Mouse (Mus musculus): ENCODE measurements around the gene Pde3b. TPM values are rescaled to one million over a fixed set of nuclear protein-coding genes. Genes with fewer than 3 reads are reported as not detected.

The Pde3b gene
- polyA plus RNA-seq, 1 experiment, result 4.1 TPM

DNA sequence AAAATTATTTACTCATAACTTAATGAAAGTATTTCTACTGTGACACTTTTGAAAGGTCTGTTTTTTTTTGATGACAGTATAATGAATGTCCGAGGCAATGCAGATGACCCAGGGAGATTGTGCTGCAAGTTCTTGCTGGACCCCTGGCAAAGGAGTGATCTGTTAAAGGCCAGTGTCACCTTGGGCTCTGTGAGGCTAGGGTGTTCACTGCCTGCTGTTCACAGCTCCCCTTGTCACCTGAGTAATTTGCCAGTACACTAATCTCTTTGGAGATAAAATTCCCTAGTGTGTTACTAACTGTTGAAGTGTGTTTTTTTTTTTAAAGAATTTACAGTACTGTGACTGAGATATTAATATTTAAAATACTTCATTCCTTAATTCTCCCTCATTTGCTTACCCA, 39.8 kb downstream of the Pde3b start:
- Histone ChIP-seq H3K36me3 (ENCODE audit: control insufficient read depth, insufficient read depth, low read length) (no peaks in the 10 kb centered on the region), H3K27me3 (ENCODE audit: control insufficient read depth, insufficient read depth, low read length) (no peaks in the 10 kb centered on the region), H3K4me3 (ENCODE audit: extremely low read depth, insufficient read depth, insufficient read length) (no peak overlapping the region), H3K4me1 (ENCODE audit: control insufficient read depth, insufficient read depth, insufficient read length) (peaks cover 4% of the 10 kb centered on the region), H3K27ac (ENCODE audit: insufficient read depth, low read length) (no peak overlapping the region)
- 82% methylated on average over 1 of the region's 1 CpGs for WGBS
- no peak for DNase-seq (ENCODE audit: low read depth in 1 of 2, low spot score in 2 of 2)
- no peak for TF ChIP-seq CTCF (IDR thresholded peaks at IDR 0.05; ENCODE audit: extremely low read depth, insufficient read depth, insufficient read length, insufficient replicate concordance)

DNA sequence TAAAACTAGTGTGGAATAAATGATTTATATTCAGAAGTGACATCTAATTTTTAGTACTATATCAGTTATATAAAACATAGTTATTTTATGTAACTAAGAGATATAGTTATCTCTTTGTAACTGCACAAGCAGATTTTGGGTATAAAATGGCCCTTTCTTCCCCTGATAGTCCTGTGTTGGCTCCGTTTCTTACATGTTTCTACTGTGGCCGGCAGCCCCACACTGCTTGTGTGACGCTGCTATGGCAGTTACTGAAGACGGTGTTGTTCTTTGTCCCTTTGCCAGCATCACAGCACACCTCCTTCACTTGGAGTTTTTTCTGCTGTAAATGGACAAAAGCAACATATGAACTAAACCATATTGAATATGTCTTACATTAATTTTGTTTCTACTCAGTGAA, 41.8 kb downstream of the Pde3b start:
- Histone ChIP-seq H3K27ac (ENCODE audit: insufficient read depth, low read length) (no peak overlapping the region), H3K36me3 (ENCODE audit: control insufficient read depth, insufficient read depth, low read length) (no peaks in the 10 kb centered on the region), H3K27me3 (ENCODE audit: control insufficient read depth, insufficient read depth, low read length) (no peaks in the 10 kb centered on the region), H3K4me3 (ENCODE audit: extremely low read depth, insufficient read depth, insufficient read length) (no peak overlapping the region), H3K4me1 (ENCODE audit: control insufficient read depth, insufficient read depth, insufficient read length) (peaks cover 4% of the 10 kb centered on the region)
- 89% methylated on average over 4 of the region's 4 CpGs for WGBS
- DNase-seq (ENCODE audit: low read depth in 1 of 2, low spot score in 2 of 2), result no peak
- TF ChIP-seq POLR2A (IDR thresholded peaks at IDR 0.05; ENCODE audit: low read depth, low read length) (no peak), CTCF (IDR thresholded peaks at IDR 0.05; ENCODE audit: extremely low read depth, insufficient read depth, insufficient read length, insufficient replicate concordance) (no peak)

DNA sequence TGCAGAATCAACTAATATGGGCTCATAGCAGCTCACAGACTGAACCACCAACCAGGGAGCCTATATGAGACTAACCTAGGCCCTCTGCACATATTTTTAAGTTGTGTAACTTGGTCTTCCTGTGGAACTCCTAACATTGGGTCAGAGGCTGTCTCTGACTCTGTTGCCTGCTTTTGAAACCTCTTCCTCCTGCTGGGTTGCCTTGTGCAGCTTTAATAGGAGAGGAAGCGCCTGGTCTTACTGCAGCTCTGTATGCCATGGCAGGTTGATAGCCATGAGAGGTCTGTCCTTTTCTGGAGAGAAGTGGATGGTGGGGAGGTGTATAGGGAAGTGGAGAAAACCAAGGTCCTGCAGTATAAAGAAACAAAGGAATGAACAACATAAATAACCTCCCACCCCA, 44.8 kb downstream of the Pde3b start:
- 90% methylated on average over 1 of the region's 1 CpGs for WGBS

DNA sequence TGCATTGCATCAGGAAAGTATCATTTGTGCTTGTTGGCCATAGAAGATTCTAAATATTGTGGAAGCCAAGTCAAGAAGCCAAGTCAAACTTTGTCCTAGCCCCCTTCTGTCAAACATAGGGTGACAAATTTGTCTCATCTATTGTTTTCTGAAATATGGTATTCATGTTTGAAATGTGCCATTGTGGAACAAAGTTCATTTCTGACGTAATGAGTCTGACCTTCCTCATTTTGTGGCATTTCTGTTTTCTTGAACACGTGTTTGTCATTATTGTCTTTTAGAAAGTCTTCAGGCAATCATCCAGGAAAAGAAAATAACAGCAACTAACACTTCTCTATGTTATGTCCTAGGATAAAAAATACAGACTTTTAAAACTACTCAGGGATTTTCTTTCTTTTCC, 46.6 kb downstream of the Pde3b start:
- Histone ChIP-seq H3K36me3 (ENCODE audit: control insufficient read depth, insufficient read depth, low read length) (no peaks in the 10 kb centered on the region), H3K27ac (ENCODE audit: insufficient read depth, low read length) (no peak overlapping the region), H3K4me3 (ENCODE audit: extremely low read depth, insufficient read depth, insufficient read length) (no peak overlapping the region), H3K27me3 (ENCODE audit: control insufficient read depth, insufficient read depth, low read length) (no peaks in the 10 kb centered on the region), H3K4me1 (ENCODE audit: control insufficient read depth, insufficient read depth, insufficient read length) (no peaks in the 10 kb centered on the region; the same call in 1 of the 2 replicates)
- no peak for DNase-seq (ENCODE audit: low read depth in 1 of 2, low spot score in 2 of 2)
- WGBS, result 56% methylated on average over 2 of the region's 2 CpGs
- no peak for TF ChIP-seq CTCF (IDR thresholded peaks at IDR 0.05; ENCODE audit: extremely low read depth, insufficient read depth, insufficient read length, insufficient replicate concordance)
- no peak for TF ChIP-seq POLR2A (IDR thresholded peaks at IDR 0.05; ENCODE audit: low read depth, low read length)

More for the DNA sequence above, 44.8 kb downstream of the Pde3b start:
- Histone ChIP-seq H3K27ac (ENCODE audit: insufficient read depth, low read length) (no peak overlapping the region), H3K36me3 (ENCODE audit: control insufficient read depth, insufficient read depth, low read length) (no peaks in the 10 kb centered on the region), H3K4me1 (ENCODE audit: control insufficient read depth, insufficient read depth, insufficient read length) (no peaks in the 10 kb centered on the region; the same call in 1 of the 2 replicates), H3K27me3 (ENCODE audit: control insufficient read depth, insufficient read depth, low read length) (no peaks in the 10 kb centered on the region), H3K4me3 (ENCODE audit: extremely low read depth, insufficient read depth, insufficient read length) (no peak overlapping the region)
- no peak for TF ChIP-seq CTCF (IDR thresholded peaks at IDR 0.05; ENCODE audit: extremely low read depth, insufficient read depth, insufficient read length, insufficient replicate concordance)
- no peak for TF ChIP-seq POLR2A (IDR thresholded peaks at IDR 0.05; ENCODE audit: low read depth, low read length)
- DNase-seq (ENCODE audit: low read depth in 1 of 2, low spot score in 2 of 2), result no peak

DNA sequence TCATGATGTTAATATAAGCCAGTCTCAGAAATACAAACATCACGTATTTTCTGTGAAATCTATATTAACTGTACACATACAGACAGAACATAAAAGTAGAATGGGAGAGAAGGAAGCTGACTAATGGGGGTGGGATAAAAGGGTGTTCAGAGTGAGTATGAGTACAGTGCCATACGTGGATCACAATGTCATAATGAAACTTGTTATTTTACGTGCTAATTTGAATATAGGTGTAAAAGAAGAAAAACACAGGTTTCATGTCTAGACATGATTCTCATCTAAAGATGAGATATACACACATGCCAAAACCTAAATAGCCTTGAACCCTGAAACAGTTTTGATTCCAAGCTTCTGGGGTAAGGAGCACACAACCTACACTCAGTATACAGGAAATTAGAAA, 51.3 kb downstream of the Pde3b start:
- no peaks in the 10 kb centered on the region for H3K4me1 ChIP-seq (ENCODE audit: control insufficient read depth, insufficient read depth, insufficient read length)
- no peak for TF ChIP-seq CTCF (IDR thresholded peaks at IDR 0.05; ENCODE audit: extremely low read depth, insufficient read depth, insufficient read length, insufficient replicate concordance)
- no peak for TF ChIP-seq POLR2A (IDR thresholded peaks at IDR 0.05; ENCODE audit: low read depth, low read length)
- WGBS, result 81% methylated on average over 3 of the region's 3 CpGs
- H3K27ac ChIP-seq (ENCODE audit: insufficient read depth, low read length), result no peak overlapping the region
- no peaks in the 10 kb centered on the region for H3K27me3 ChIP-seq (ENCODE audit: control insufficient read depth, insufficient read depth, low read length)
- no peaks in the 10 kb centered on the region for H3K36me3 ChIP-seq (ENCODE audit: control insufficient read depth, insufficient read depth, low read length)
- no peak for DNase-seq (ENCODE audit: low read depth in 1 of 2, low spot score in 2 of 2)
- H3K4me3 ChIP-seq (ENCODE audit: extremely low read depth, insufficient read depth, insufficient read length), result no peak overlapping the region

DNA sequence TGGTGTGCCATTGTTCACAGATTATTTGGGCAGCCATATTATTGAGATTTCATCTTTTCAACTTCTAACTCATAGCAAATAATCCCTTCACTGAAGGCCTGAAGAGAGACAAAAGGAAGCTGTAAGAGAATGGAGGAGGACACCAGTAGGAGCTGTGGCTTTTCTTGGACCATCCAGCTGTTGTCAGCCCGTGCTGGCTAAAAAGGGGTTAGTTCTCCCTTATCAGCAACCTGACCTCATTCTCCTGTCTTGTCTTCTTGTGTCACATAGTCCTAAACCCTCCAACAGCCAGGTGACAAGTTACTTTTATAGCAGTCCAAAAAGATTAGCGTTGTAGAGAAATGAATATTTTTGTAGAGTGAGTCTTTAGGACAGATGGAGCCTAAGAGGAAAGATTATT, 57.4 kb downstream of the Pde3b start:
- no peak overlapping the region for H3K4me3 ChIP-seq (ENCODE audit: extremely low read depth, insufficient read depth, insufficient read length)
- 68% methylated on average over 2 of the region's 2 CpGs for WGBS
- DNase-seq (ENCODE audit: low read depth in 1 of 2, low spot score in 2 of 2), result no peak
- no peaks in the 10 kb centered on the region for H3K36me3 ChIP-seq (ENCODE audit: control insufficient read depth, insufficient read depth, low read length)
- H3K4me1 ChIP-seq (ENCODE audit: control insufficient read depth, insufficient read depth, insufficient read length), result no peaks in the 10 kb centered on the region
- TF ChIP-seq CTCF (IDR thresholded peaks at IDR 0.05; ENCODE audit: extremely low read depth, insufficient read depth, insufficient read length, insufficient replicate concordance) (no peak), POLR2A (IDR thresholded peaks at IDR 0.05; ENCODE audit: low read depth, low read length) (no peak)
- H3K27me3 ChIP-seq (ENCODE audit: control insufficient read depth, insufficient read depth, low read length), result no peaks in the 10 kb centered on the region
- H3K27ac ChIP-seq (ENCODE audit: insufficient read depth, low read length), result no peak overlapping the region

DNA sequence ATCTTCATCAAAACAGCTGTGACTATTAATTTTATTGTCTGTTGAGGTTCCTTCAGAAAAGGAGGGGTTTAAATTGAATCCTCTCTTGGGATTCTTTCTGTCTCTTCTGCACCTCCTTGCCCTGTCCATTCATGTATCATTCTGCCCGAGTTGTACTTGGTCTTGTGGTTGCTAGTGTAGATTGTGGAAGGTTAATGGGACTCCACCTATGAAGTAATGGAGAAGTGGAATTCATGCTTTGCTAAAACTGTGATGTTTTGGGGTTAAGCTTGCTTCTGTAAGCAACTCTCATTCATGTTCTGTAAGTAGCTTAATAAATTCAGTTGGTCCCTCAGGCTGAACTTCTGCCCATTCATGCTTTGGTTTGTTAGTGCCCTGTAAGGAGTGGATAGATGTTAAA, 59.8 kb downstream of the Pde3b start:
- Histone ChIP-seq H3K4me3 (ENCODE audit: extremely low read depth, insufficient read depth, insufficient read length) (no peak overlapping the region), H3K27ac (ENCODE audit: insufficient read depth, low read length) (no peak overlapping the region), H3K4me1 (ENCODE audit: control insufficient read depth, insufficient read depth, insufficient read length) (peaks cover 4% of the 10 kb centered on the region; the same call in 1 of the 2 replicates), H3K36me3 (ENCODE audit: control insufficient read depth, insufficient read depth, low read length) (no peaks in the 10 kb centered on the region), H3K27me3 (ENCODE audit: control insufficient read depth, insufficient read depth, low read length) (no peaks in the 10 kb centered on the region)
- WGBS, result 31% methylated on average over 1 of the region's 1 CpGs
- no peak for DNase-seq (ENCODE audit: low read depth in 1 of 2, low spot score in 2 of 2)
- TF ChIP-seq CTCF (IDR thresholded peaks at IDR 0.05; ENCODE audit: extremely low read depth, insufficient read depth, insufficient read length, insufficient replicate concordance), result no peak
- no peak for TF ChIP-seq POLR2A (IDR thresholded peaks at IDR 0.05; ENCODE audit: low read depth, low read length)
